Mouse (Mus musculus): ENCODE results near the gene Sirpa.

Sirpa gene

DNA sequence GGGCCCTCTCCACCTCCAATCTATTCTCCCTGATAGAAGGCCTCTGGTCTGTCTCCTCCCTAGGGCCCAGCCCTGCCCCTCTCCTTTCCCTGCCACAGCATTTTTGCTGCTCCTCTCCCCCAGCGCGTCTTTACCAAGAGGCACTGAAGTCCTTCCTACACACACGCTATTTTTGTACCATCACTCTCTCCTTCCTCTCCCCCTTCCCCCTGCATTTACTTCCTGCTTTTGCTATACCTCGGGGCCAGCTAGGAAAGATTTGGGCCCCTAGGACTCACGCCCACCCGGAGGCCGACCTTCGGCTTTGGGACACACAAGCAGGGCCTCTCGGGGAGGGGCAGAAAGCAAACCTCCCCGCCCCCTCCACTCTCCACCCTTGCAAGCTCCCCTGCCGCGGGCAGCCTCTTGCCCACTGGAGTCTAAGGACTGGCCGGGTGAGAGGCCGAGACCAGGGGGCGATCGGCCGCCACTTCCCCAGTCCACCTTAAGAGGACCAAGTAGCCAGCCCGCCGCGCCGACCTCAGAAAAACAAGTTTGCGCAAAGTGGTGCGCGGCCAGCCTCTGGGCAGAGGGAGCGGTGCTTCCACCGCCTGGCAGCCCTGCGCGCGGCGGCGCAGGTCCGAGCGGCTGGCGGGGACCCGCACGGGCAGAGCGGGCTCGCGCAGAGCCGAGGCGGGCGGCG lies at the start of gene Sirpa:
Sirpa (plus strand) TSS at position 377 of the 682 bp plus-strand sequence.
- DNase-seq (ENCODE audit: low spot score), result peak; percentile 73

DNA sequence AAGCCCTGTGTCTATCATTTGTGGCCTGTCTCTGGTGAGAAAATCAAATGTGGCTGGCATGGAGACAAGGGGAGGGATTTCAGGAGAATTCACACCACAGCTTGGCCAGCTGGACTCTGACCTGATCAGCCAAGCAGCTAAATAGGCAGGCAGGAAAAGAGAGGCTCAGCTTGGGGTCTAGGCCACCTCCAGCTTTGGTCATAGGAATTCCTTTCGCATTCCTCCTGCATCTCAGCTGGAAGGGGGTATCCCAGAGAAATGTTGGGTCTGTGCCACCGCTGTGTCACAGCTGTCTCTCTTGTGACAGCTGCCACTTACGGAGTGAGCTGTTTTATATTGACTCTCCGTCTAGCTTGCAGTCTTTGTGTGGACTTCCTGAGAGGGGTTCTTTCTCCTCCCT lies 48.2 kb upstream of the Sirpa start:
- no peak for DNase-seq (ENCODE audit: low spot score)

DNA sequence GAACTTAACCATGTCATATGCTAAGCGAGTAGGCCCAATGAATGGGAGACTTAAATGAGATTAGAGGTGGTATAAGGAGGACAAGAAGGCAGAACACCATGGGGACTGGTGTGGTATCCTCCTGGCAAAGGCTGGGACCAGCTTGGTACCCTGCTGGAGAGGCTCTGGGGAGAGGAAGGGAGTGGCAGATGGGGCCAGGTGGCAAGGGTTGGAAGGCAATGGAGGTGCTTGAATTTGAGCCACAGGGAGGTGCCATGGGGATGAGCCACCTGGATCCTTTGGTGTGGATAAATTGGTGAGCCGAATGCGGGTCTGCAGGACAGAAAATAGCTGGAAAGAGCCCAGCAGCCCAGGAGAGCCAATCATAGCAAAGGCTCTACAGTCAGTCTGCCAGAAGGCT lies 47.7 kb upstream of the Sirpa start:
- DNase-seq (ENCODE audit: low spot score), result no peak

DNA sequence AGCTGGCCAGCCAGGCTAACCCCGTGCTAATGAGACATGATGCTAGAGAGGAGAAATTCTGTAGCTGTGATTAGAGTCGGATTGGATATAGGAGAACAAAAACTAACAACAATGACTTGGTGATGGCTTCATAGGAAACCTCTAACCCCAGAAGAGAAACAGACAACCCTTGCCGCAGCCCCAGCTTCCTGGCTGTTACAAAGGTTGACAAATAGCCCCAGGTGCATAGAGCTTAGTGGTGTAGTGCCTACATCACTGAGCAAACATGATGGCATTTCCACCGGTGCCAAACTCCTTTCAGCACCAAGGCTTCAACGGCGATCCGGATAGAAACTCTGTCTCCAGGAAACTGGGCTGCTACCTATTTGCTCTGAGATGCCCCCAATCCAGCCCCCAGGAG lies 47.0 kb upstream of the Sirpa start:
- DNase-seq (ENCODE audit: low spot score), result no peak

DNA sequence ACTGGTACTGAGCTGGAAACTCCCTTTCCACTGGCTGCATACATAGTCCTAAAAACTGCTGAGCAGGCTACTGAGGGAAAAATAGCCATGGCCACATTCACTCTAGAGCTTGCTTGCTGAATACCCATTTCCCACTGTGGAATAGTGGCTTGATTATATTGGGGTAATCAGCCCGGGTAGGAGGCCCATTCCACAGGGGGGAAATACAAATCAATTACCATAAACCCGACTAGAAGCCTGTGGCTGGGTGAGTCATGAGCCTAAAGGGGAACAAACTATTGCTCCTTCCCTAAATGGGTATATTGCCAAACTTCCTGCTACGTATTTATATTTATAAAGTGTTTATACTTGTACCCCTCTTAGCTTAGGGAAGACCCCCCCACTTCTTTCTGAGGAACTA lies 45.9 kb upstream of the Sirpa start:
- no peak for DNase-seq (ENCODE audit: low spot score)

DNA sequence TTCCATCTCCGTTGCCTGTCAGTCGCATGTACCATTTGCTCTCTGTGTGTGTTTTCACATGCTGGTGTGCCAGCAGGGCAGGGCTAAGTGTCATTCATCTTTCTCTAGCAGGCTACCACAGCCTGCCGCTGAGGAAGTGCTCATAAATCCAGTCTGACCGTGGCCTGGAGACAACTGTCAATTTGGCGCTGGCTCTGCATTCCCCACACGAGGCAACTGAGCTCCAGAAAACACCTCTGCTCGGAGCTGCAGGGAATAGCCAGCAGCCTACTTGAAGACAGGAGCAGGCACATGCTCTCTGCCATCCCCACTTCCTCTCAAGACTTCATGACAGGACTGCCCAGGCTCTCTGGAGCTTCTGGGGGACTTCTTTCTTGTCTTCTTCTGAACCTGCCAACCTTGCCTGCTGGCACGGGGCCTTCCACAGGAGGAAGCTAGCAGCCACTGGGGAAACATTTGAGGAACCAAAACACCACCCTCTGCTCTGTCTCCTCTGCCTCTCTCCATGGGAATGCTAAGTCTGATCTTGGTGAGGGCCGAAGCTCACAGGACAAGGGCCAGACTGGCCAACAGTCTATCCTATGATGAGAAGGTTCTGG lies 43.0 kb upstream of the Sirpa start:
- DNase-seq (ENCODE audit: low spot score), result no peak

DNA sequence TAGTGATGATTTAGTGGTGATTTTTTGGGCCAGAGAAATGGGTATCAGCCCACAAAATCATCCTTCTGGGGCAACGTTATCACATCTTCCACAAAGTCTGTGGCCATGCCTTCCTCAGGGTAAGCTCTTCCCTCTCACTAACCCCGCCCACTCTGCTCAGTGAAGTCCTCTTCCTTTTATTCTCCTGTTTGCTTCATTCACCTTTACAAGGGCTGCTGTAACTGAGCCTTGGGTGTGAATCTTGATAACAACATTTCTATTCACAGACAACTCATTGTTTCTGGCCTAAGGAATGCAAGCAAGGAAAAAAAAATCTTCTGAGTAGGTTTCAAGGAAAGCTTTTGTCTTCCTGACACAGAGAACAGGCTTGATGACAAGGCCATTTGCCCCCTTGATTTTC lies 41.9 kb upstream of the Sirpa start:
- DNase-seq (ENCODE audit: low spot score), result no peak

DNA sequence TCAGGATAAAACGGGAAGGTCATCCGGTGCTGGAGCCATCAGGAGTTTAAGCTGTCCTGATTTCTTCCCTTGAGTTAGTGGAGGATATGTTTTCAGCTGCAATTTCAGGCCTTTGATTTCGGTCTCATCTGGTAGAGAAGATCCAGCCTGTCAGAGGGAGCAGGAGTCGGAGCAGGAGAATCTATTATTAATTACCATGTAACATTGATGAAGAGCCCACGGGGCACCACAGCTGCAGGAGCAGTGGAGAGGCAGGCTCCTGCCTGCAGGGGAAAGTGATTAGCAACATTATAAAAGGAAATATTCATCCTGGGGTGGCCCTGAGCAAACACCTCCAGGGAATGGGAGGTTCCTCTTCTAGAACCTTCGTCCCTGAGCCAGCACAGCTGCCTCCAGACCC lies 36.6 kb upstream of the Sirpa start:
- no peak for DNase-seq (ENCODE audit: low spot score)

DNA sequence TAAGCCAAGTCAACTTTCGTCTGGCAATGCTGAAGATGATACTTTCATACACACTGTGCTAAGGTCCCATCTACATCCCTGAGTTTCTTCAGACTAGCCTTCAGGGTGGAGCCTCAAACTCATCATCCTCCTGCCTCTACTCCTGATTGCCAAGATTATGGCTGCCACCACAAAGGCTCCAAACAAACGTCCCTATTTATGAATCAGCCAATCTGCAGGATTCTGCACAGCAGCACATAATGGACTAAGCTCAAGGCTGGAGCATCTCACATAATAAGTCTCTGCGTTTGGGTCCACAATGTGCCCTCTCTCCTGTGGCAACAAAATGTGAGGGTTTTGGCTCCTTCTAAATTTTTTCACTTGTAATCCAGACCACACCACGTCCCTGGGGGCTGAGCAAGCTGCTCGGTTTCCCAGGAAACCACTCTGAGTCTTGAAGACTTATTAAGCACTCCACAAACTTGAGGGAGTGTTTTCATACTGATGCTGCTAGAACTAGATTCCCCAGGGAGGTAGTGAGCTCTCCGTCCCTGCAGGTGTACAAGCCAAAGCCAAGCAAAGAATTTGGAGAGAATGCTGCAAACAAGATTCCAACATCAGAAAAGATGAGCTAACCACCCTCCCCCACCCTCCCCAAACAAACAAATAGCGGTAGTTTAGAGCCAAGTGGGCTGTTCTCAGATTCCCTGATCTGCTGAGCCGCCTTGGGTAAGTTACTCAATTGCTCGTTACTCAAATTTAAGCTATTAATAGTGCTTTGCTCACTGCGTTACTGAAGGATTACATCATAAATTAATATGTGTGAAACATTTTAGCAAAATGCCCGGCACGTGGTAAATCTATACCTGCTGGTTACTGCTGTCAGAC lies 34.4 kb upstream of the Sirpa start:
- no peak for DNase-seq (ENCODE audit: low spot score)

DNA sequence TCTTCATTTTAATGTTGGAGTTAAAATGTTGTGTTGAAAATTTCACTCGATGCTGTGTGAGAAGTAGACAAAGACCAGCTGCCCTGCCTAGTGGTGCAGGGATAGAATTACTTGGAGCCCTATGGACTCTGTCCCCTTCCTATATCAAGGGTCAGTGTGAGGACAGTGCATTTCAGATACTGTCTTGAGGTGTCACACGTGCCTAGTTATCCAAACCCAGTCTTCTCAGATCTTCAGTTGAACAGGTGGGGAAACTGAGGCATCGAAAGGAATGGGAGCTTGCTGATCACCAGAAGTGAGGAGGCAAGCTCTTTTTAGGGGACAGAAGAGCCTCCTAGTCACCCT lies 33.8 kb upstream of the Sirpa start:
- no peak for DNase-seq (ENCODE audit: low spot score)

DNA sequence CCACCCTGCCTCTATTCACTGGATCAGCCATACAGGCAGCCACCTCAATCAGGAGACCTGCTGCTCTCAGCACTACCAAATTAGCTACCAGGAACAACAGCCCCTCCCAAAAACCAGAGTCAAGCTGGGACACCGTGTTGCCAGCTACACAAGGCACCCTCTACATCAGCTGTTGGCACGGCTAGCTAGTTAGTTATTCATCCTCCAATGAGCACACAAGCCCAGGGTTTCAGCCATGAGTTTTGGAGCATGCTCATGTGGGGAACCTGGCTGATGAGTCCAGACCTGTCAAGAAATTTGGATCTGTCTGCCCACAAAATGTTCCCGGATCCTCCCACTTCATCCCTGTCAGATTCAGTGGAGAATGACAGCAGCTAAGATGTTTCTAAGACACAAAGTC lies 30.8 kb upstream of the Sirpa start:
- DNase-seq (ENCODE audit: low spot score), result no peak

DNA sequence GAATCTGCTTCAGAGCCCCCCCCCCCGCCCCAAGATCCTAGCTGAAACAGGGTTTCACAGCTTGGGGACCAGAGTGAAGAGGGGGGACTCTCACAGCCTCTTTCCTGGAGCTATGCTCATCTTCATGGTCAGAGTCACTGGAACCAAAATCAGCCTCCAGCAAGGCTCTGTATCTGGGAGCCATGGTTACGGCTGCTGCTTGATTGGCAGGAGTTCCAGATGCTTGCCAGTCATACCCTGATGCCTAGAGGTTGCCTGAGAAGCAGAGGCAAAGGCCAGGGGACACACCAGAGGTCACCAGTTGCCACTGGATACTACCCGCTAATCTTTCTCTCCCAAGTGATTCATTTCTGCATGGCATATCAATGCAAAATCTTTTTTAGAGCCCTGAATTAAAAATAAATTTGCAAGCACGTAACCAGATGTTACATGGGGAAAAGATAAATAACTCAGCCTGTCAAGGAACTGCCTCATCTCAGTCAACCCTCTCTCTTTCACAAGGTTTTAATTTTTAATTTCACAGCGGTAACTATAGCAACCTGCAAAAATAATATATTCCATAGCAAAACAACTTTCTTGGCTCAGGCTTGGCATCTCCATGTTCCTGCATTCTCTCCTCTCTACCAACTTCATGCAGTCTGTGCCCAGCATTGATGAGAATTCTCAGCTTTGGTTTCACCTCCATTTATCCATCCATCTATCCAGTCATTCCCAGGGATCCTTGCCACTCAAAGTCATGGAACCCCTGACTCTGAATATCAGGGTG lies 28.5 kb upstream of the Sirpa start:
- no peak for DNase-seq (ENCODE audit: low spot score)

DNA sequence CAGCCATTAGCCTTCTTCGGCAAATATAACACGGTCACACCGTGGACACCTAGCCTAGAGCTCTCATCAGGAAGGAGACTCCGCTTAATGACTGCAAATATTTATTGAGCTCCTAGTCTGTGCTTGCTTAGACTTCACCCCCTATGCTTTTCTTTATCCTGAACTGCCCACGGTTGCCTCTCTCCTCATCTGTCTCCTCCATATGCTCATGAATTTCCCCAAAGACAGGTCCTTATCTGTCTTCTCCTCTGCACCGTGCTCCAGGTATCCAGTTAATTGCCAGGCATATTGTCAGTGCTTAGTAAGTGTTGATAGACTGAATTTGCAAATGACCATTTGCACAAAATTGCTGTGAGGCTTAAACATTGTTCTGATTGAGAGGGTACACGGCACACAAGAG lies 23.5 kb upstream of the Sirpa start:
- no peak for DNase-seq (ENCODE audit: low spot score)

DNA sequence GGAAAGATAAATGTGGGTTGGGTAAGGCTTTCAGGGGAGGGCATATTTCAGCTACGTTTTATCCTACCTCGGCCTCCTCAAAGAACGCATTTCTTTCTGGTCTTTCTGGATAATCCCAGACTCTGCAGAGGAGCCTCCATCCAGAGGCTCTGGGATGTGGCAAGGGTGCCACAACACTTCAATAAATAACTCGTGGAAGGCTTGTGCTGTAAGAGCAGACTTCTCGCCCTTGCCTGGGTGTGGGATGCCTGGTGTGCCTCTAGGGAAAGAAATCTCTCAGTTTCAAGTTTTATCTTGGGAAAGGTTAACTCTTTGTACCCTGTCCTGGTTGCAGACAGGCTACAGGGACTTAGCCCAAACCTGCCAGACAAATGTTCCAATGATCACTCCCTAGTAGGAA lies 23.1 kb upstream of the Sirpa start:
- DNase-seq (ENCODE audit: low spot score), result no peak

DNA sequence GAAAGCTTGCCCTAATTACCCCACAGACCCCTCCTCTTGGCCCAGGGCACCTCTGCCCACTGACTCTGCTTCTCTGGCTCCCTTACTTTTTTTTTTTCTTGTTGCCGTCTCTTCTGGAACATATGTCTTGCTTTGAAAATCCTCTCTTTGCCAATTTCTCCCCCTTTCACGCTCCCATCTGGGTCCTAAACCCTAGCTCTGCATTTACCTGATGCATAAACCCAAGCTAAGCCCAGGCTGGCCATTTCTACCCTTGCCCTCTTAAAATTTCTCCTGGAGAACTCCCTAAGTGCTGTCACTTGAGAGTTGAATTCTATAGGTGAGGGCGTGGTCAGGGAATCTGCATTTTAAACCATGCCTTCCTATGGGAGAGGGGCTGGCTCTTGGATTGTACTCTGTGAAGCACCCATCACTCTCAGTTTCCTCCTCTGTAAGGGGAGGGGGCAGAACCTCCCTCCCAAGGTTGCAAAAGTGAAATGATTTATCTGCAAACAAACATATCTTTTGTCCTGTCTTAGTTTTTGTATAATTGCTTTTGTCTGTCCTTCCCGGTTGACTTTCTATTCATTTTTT lies 18.8 kb upstream of the Sirpa start:
- no peak for DNase-seq (ENCODE audit: low spot score)

DNA sequence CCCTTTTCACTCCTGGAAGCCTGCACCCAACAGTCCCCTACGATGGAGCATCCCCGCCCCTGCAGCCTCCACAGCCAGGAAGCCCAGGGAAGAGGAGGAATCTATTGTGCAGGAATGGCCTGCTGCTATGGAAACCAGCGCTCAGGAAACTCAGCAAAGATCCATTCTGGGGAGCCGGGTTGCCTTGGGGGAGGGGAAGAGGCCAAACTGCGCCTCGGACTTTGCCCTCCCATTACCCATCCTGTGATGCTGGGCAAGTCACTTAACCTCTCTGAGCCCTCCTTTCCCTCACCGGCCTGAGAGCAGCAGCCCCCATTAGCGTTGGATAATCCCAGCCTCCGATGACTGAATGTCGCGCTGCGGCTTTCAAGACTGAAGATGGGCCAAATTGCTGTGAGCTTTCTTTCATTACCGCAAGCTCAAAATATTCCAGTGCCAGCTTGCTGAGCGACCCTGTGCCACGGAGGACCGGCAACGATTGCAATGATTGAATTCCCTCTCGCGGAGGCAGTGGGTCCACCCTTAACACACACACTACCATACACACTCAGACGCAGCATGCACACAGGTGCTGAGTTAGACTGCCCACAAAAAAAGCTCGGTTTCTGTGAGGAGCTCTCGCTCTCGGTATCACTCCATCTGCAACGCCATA lies 18.1 kb upstream of the Sirpa start:
- DNase-seq (ENCODE audit: low spot score), result no peak

DNA sequence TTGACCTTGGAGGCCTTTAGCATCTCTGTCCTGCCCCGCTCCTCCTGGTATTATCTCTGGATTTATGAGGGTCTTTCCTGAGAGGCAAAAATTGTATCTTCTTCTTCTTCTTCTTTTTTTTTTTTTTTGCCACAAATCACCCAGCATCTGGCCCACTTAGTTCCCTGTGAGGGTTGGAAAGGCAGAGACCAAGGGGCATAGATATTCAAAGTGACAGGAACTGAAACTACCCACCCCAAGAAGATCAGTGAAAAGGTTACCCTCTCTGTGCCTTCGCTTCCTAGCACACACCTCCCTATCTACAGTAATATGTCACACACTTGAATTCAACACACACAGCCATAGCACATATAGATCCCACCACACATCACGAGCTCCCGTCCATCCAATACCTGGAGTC lies 17.5 kb upstream of the Sirpa start:
- DNase-seq (ENCODE audit: low spot score), result no peak

DNA sequence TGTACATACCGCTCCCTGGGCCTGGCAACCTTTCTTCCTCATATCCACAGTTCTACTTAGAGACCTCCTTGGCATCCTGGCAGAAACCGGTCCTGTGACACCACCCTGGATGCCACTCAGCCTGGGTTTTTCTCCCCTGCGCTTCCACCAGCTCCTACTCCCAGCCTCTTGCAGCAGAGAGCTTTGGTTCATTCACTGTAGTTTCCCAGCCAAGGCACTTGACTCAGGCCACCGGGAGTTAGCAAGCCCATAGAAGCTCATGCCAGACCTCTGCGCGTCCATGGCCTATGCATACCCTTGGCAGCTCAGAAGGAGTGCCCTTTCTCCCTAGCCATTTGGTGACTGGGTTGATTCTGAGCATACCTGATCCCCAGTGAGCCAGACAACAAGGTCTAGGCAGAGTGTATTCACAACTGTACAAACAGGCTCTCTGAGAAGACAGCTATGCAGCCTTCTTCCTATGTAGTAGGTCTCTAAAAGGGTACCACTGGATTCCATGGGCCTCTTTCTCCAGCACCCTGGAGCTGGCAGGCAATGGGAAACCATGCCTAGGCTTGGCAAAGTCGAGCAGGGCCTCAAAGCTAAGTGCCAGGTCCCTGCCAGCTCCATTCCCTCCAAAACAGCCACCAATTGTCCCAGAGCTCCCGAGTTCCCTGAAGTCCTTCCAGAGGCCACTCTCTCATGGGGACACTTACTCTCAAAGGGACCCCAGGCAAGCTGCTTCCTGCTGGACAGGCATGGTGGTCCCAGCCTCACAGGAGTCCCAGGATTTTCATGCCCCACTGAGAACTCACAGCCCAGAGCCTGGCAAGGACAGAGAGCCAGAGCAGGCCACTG lies 15.8 kb upstream of the Sirpa start:
- no peak for DNase-seq (ENCODE audit: low spot score)

DNA sequence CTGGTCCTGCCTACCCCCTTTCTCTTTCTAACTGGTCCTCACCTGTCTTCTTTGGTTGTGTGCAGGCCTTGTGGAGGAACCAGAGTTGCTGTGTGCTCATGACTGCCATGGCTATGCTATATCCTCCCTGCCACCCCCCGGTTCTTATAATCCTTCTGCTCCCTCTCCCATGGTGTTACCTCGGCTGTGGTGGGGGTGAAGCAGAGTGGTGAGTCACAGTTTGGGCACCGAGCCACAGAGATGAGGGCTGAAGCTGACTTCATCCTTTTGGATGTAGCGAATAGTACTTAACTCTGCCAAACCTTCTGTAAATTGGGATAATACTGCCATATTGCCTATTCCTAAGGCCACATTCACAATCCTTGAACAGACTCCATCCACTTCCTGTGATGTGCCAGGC lies 12.0 kb upstream of the Sirpa start:
- no peak for DNase-seq (ENCODE audit: low spot score)

DNA sequence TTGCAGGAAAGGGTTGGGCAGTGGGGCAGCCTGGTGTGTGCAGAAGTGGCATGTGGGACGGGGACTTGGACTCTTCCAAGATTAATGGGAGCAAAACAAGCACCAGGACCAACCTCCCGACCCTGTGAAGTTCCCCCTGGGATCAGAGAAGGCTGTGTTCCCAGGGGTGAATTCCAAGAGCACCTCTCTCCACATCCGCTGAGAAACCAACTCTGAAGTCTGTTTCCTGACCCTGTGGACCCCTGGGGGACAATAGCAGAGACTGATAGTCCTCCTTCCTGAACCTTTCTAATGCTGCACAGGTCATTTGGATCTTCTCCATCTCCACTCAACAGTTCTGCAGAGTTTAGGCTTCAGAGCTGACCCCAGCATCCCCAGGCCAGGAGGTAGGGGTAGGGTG lies 10.8 kb upstream of the Sirpa start:
- no peak for DNase-seq (ENCODE audit: low spot score)

DNA sequence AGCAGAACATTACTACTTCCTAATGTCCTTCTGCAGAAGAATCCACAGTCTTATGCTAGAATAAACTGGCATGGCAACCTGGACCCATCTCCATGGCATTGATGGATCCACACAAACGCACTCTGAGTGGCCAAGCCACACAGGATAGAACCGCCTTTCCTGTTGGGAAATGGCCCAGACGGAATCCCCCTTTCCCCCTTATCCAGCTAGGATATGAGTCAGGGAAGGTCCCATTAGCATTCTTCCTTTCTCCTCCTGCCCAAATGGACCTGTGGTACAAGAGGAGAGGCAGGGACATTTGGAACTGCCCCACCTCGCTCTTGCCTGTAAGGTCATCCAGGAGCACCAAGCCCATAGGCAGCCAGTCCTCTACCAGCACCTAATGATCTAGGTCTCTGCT lies 10.4 kb upstream of the Sirpa start:
- DNase-seq (ENCODE audit: low spot score), result no peak
